Mouse (Mus musculus) bone marrow macrophage, adult 2 months (primary cell): ENCODE results near the gene Pdzd2.

Experiments used
- CTCF ChIP-seq: IDR thresholded peaks from 2 replicates; pipeline ENCODE4 v1.5.1; 2012; ENCODE audit warnings: low read depth, mild to moderate bottlenecking, low read length, moderate library complexity
- POLR2A ChIP-seq: IDR thresholded peaks from 2 replicates; pipeline ENCODE4 v1.6.1; 2012; ENCODE audit warnings: mild to moderate bottlenecking, low read depth, low read length, borderline replicate concordance

DNA sequence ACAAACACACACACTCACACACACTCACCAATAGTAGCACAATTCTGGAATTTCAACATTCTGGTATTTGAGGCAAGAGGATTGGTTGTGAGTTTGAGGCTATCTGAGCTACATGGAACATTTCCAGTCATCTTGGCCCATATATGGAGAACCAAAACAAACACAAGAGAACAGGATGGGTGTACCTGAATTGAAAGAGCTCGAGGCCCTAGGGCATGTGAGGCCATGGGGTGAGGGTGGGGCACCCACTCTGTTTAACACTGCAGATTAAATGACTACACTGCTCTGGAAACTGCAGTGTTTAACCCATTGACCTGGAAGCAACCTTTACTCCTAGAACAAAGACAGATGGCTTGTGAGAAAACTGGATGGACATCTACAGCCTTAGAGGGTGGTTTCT, 426.5 kb downstream of the Pdzd2 start:
- no peak for TF ChIP-seq CTCF
- no peak for TF ChIP-seq POLR2A
